Mouse (Mus musculus): ENCODE data around the gene Eps8. TPM values are rescaled to one million over a fixed set of nuclear protein-coding genes. Genes with fewer than 3 reads are reported as not detected.
"Not testable (repeated sequence)": the region's sequence is repeated elsewhere in the genome, so short reads cannot be mapped to it uniquely, and the experiment has no call there.

Gene Eps8
- total and polyA plus RNA-seq, 2 experiments from 2014 or later: 27.2 to 29.9 TPM

GRCm38 (mm10) chr6:137487443-137487842 lies 167.2 kb downstream of the Eps8 start:
- Histone ChIP-seq H3K4me3 (ENCODE audit: low read depth, low read length) (no peak overlapping the region), H3K9me3 (ENCODE audit: low read length) (no peaks in the 10 kb centered on the region), H3K9ac (replicated peaks; ENCODE audit: low read length, poor library complexity, severe bottlenecking) (no peak overlapping the region), H3K36me3 (ENCODE audit: insufficient read depth, low read length) (peaks cover 4% of the 10 kb centered on the region; the same call in 1 of the 2 replicates), H3K27ac (ENCODE audit: low read depth, low read length) (no peak overlapping the region), H3K27me3 (ENCODE audit: insufficient read depth, low read length) (no peaks in the 10 kb centered on the region), H3K4me2 (ENCODE audit: low read depth, low read length, poor library complexity, severe bottlenecking) (no peak overlapping the region), H3K4me1 (ENCODE audit: insufficient read depth, low read length) (no peaks in the 10 kb centered on the region)
- ATAC-seq (ENCODE audit: low FRiP score) (no peak), DNase-seq (ENCODE audit: low spot score) (no peak)
- 73% methylated on average over 6 of the region's 6 CpGs for WGBS
- no peak for TF ChIP-seq CTCF (IDR thresholded peaks at IDR 0.05)

DNA sequence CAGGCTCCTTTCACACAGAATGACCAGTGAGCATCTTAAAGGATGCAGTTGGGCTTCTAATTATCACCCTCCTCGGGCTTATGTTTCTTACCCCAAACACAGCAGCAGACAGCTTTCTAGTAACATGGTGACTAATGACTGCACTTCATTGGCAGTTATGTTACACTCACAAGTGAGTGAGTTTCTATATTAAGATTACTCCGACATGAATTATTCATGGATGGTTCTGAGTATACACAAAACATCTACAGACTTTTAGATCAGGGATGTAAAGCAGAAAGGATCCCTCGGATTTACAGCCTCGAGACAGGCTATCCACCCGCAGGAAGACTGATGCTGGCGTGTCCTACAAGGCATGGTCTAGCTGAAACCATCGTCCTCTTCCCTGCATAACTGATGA lies 171.8 kb downstream of the Eps8 start:
- no peaks in the 10 kb centered on the region for H3K27me3 ChIP-seq (ENCODE audit: insufficient read depth, low read length)
- no peak overlapping the region for H3K27ac ChIP-seq (ENCODE audit: low read depth, low read length)
- H3K9ac ChIP-seq (replicated peaks; ENCODE audit: low read length, poor library complexity, severe bottlenecking): no peak overlapping the region
- H3K4me1 ChIP-seq (ENCODE audit: insufficient read depth, low read length): no peaks in the 10 kb centered on the region
- no peak for ATAC-seq (ENCODE audit: low FRiP score)
- DNase-seq (ENCODE audit: low spot score): no peak
- H3K4me2 ChIP-seq (ENCODE audit: low read depth, low read length, poor library complexity, severe bottlenecking): no peak overlapping the region
- peaks cover 10% of the 10 kb centered on the region for H3K36me3 ChIP-seq (ENCODE audit: insufficient read depth, low read length)
- TF ChIP-seq CTCF (IDR thresholded peaks at IDR 0.05): no peak
- no peaks in the 10 kb centered on the region for H3K9me3 ChIP-seq (ENCODE audit: low read length)
- no peak overlapping the region for H3K4me3 ChIP-seq (ENCODE audit: low read depth, low read length)
- 73% methylated on average over 7 of the region's 7 CpGs for WGBS

DNA sequence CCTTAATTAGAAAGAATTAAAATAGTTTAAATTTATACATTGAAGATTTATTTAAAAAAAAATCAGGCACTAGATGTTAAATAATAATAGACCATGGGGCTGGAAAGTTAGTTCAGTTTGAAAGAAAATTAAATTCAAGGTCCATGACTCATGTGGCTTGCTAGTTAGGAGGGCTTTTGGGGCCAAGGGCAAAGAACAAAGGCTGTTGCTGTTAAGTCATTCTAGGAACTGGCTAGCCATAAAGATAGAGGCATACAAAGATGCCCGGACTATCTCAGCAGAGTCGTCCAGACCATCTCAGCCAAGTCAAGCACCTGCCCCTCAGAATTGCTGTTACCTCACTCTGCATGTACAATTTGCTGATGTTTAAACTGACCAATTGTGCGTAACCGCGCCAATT lies 179.0 kb downstream of the Eps8 start:
- H3K4me3 ChIP-seq (ENCODE audit: low read depth, low read length); H3K4me1 ChIP-seq (ENCODE audit: insufficient read depth, low read length); H3K27me3 ChIP-seq (ENCODE audit: insufficient read depth, low read length); H3K36me3 ChIP-seq (ENCODE audit: insufficient read depth, low read length); H3K9ac ChIP-seq (replicated peaks; ENCODE audit: low read length, poor library complexity, severe bottlenecking); DNase-seq (ENCODE audit: low spot score); ATAC-seq (ENCODE audit: low FRiP score); H3K4me2 ChIP-seq (ENCODE audit: low read depth, low read length, poor library complexity, severe bottlenecking); H3K9me3 ChIP-seq (ENCODE audit: low read length); H3K27ac ChIP-seq (ENCODE audit: low read depth, low read length): not testable (repeated sequence)
- WGBS: 95% methylated on average over 5 of the region's 5 CpGs

DNA sequence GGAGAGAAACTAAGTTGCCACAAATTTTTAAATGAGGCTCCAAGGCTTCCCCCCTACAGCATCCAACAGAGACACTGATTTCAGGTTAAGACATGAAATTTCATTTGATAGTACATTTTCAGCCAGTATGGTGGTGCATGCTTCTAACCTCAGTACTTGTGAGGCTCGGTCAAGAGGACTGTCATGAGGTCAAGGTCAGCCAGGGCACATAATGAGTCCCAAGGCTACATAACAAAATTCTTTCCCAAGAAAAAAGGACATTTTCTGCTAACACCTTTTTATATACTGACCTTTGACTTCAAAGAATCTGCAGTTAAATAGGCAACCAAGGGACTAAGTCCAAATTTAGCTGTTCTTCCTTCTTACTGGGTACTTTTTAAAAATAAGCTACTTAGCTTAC lies 181.2 kb downstream of the Eps8 start:
- no peak overlapping the region for H3K9ac ChIP-seq (replicated peaks; ENCODE audit: low read length, poor library complexity, severe bottlenecking)
- no peak for TF ChIP-seq CTCF (IDR thresholded peaks at IDR 0.05)

DNA sequence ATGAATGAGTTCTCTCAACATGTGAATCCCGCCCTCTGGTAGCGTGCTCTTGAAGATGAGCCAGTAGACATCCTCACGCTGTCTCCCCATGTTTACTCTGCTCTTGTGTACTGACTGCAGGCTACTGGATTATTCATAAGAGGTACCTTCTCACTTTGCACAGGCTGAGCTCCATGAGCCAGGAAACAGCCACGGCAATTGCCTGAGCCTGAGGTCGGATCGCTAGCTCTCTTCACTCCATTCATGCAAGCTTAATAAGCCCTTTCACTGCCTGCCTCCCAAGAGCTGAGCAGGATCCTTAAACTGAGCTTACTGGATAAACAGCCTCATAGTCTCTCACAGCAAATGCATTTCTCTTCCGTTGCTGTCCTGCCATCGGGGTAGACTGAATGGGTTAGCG lies 182.5 kb downstream of the Eps8 start:
- Histone ChIP-seq H3K36me3 (ENCODE audit: insufficient read depth, low read length) (peaks cover 4% of the 10 kb centered on the region; the same call in 1 of the 2 replicates), H3K9ac (replicated peaks; ENCODE audit: low read length, poor library complexity, severe bottlenecking) (no peak overlapping the region), H3K4me2 (ENCODE audit: low read depth, low read length, poor library complexity, severe bottlenecking) (no peak overlapping the region), H3K4me1 (ENCODE audit: insufficient read depth, low read length) (0 out of 2 replicates have a peak, but pooled peaks cover 3% of the 10 kb centered on the region), H3K4me3 (ENCODE audit: low read depth, low read length) (no peak overlapping the region), H3K27me3 (ENCODE audit: insufficient read depth, low read length) (no peaks in the 10 kb centered on the region), H3K27ac (ENCODE audit: low read depth, low read length) (peak overlapping the region; percentile 21; the same call in 1 of the 2 replicates), H3K9me3 (ENCODE audit: low read length) (no peaks in the 10 kb centered on the region)
- no peak for TF ChIP-seq CTCF (IDR thresholded peaks at IDR 0.05)
- WGBS: 38% methylated on average over 9 of the region's 9 CpGs
- DNase-seq (ENCODE audit: low spot score): peak; percentile 62
- peak; percentile 64 for ATAC-seq (ENCODE audit: low FRiP score)

More for the DNA sequence above, 181.2 kb downstream of the Eps8 start:
- no peaks in the 10 kb centered on the region for H3K9me3 ChIP-seq (ENCODE audit: low read length)
- no peak overlapping the region for H3K4me3 ChIP-seq (ENCODE audit: low read depth, low read length)
- H3K36me3 ChIP-seq (ENCODE audit: insufficient read depth, low read length): peaks cover 4% of the 10 kb centered on the region; the same call in 1 of the 2 replicates
- 89% methylated on average over 1 of the region's 1 CpGs for WGBS
- no peak for ATAC-seq (ENCODE audit: low FRiP score)
- 0 out of 2 replicates have a peak, but pooled peaks cover 3% of the 10 kb centered on the region for H3K4me1 ChIP-seq (ENCODE audit: insufficient read depth, low read length)
- no peaks in the 10 kb centered on the region for H3K27me3 ChIP-seq (ENCODE audit: insufficient read depth, low read length)
- no peak overlapping the region for H3K4me2 ChIP-seq (ENCODE audit: low read depth, low read length, poor library complexity, severe bottlenecking)
- DNase-seq (ENCODE audit: low spot score): no peak
- H3K27ac ChIP-seq (ENCODE audit: low read depth, low read length): no peak overlapping the region

DNA sequence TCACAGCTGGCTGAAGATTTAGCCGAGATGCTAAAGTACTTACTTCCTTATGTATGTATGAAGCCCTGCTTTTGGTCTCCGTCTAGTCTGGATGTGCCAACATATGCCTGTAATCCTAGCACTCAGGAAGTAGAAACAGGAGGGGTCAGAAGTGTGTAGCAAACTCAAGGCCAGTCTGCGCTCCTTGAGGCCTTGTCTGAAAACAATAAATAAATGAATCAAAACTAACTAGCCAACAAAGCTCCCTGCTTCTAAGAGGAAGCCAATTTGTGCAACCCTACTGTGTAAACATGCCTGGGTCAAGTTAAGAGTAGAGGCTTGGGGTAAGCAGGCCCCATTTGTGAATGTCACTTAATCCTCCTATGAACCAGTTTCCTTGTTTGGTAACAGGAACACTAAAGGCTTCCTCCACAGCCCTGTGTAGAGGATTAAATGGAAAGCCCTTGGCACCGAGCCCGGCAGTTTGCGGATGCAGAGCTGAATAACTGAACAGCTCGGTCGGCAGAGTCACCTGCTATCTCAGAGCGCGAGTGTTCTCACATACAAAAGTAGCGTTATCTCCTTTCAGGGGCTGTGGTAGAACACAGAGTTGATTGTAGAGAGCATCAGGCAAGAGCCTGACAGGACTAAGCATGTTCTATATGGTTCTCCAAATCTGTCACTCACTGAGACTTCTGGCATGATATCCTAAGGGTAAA lies 183.6 kb downstream of the Eps8 start:
- peak; percentile 73 for ATAC-seq (ENCODE audit: low FRiP score)
- Histone ChIP-seq H3K4me2 (ENCODE audit: low read depth, low read length, poor library complexity, severe bottlenecking) (no peak overlapping the region), H3K36me3 (ENCODE audit: insufficient read depth, low read length) (no peaks in the 10 kb centered on the region), H3K9ac (replicated peaks; ENCODE audit: low read length, poor library complexity, severe bottlenecking) (no peak overlapping the region), H3K27ac (ENCODE audit: low read depth, low read length) (peak overlapping the region; percentile 13), H3K4me3 (ENCODE audit: low read depth, low read length) (no peak overlapping the region), H3K27me3 (ENCODE audit: insufficient read depth, low read length) (no peaks in the 10 kb centered on the region), H3K4me1 (ENCODE audit: insufficient read depth, low read length) (0 out of 2 replicates have a peak, but pooled peaks cover 3% of the 10 kb centered on the region), H3K9me3 (ENCODE audit: low read length) (no peaks in the 10 kb centered on the region)
- DNase-seq (ENCODE audit: low spot score): peak; percentile 90
- no peak for TF ChIP-seq CTCF (IDR thresholded peaks at IDR 0.05)
- WGBS: 21% methylated on average over 11 of the region's 11 CpGs
